Mouse (Mus musculus) heart, postnatal 36 days (tissue): ENCODE data around the gene Adh1. TPM values are rescaled to one million over a fixed set of nuclear protein-coding genes. Genes with fewer than 3 reads are reported as not detected.

Experiments
- DNase-seq, 2 experiments: peaks; one replicate each; pipeline ENCODE4 v3.0.0; 2021 to 2022
- intact Hi-C: fragments of 180-260 bp; cut with DNase I; formaldehyde crosslinking; loops from one replicate; pipeline ENCODE4 v1.15.1; 2025
- total RNA-seq, 2 experiments: library from RNA; stranded (reverse); gene quantifications; 2 replicates each; pipeline ENCODE4 v1.2.3; 2021

The Adh1 gene
- total RNA-seq, 2 experiments from 2014 or later, result 36.9 to 67.4 TPM

DNA sequence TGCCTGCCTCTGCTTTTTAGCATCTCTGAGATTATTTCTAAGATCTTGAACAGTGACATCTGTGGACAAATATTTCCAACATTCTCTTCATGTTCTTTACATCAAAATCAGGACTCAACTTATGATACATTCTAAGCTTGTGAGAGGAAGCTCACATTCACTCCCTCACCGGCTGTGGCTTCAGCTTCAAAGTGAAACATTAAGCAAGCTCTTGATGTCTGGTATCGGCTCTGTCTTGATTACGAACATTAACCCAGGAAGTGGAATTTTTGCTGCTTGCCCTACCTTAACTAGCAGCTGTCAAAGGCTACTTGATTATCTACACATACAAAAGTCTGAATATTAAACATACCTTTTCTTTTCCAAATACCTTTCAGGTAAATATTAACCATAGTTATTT lies 14.3 kb downstream of the Adh1 start:
- intact Hi-C loops, result no loop called here
- no peak for DNase-seq

GRCm38 (mm10) chr3:138282556-138282955 lies 21.8 kb downstream of the Adh1 start:
- intact Hi-C loops, result no loop called here
- no peak for DNase-seq

DNA sequence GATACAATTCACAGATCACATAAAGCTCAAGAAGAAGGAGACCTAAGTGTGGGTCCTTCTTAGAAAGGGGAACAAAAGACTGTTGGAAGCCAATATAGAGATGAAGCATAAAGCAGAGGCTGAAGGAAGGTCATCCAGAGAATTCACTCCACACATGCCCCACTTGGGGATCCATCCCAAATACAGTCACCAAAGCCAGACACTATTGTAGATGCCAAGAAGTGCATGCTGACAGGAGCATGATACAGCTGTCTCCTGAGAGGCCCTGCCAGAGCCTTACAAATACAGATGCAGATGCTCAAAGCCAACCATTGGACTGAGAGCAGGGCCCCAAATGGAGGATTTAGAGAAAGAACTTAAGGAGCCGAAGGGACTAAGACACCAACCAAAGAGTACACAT lies 23.0 kb downstream of the Adh1 start:
- intact Hi-C loops, result no loop called here
- DNase-seq, result no peak

- intact Hi-C loops, result no loop called here
- no peak for DNase-seq
Observed at GRCm38 (mm10) chr3:138285986-138286385, 25.2 kb downstream of the Adh1 start.

- intact Hi-C loops, result no loop called here
- no peak for DNase-seq
Observed at GRCm38 (mm10) chr3:138287686-138288085, 26.9 kb downstream of the Adh1 start.

DNA sequence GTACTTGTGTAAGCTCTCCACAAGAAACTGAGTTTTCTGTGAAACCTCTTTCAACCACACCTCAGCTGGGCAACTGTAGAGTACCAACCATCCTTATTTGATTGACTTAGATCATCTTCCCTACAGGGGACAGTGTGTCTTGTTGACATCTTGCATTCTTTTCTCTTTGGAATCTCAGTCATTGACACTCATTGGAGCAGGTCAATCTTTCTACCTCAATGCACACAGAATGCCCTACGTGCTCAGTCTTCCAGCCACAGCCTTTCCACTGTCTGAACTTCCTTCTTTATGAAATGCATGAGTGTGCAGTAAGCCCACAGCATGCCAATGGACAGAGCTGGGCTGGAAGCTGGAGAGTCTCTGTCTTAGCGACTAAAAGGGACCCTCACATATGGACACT lies 29.9 kb downstream of the Adh1 start:
- no peak for DNase-seq
- intact Hi-C loops, result no loop called here

- DNase-seq, result no peak
- intact Hi-C loops, result no loop called here
Observed at GRCm38 (mm10) chr3:138291529-138292117, 30.8 kb downstream of the Adh1 start.

- intact Hi-C loops, result no loop called here
- no peak for DNase-seq
Observed at GRCm38 (mm10) chr3:138293298-138293895, 32.6 kb downstream of the Adh1 start.

- intact Hi-C loops, result no loop called here
- DNase-seq, result no peak
Observed at GRCm38 (mm10) chr3:138300130-138300529, 39.3 kb downstream of the Adh1 start.

DNA sequence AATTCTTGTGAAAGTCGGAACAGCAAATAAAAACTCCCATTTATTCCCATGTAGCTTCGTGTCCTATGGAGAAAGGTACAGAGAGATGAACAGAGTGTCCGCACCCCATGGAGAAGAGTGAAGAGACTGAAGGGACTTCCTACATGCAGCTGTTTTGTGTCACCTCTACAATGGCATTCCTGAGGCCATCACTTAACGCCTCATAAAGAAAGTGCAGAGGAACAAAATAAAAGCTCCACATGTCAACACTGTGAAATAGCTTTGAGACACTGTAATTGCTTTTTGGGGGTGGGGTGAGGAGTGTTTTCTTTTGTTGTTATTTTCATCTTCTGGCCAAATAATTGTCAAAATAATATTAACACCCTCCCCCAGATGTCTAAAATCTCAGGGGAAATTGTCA lies 41.9 kb downstream of the Adh1 start:
- intact Hi-C loops, result no loop called here
- DNase-seq, result no peak

DNA sequence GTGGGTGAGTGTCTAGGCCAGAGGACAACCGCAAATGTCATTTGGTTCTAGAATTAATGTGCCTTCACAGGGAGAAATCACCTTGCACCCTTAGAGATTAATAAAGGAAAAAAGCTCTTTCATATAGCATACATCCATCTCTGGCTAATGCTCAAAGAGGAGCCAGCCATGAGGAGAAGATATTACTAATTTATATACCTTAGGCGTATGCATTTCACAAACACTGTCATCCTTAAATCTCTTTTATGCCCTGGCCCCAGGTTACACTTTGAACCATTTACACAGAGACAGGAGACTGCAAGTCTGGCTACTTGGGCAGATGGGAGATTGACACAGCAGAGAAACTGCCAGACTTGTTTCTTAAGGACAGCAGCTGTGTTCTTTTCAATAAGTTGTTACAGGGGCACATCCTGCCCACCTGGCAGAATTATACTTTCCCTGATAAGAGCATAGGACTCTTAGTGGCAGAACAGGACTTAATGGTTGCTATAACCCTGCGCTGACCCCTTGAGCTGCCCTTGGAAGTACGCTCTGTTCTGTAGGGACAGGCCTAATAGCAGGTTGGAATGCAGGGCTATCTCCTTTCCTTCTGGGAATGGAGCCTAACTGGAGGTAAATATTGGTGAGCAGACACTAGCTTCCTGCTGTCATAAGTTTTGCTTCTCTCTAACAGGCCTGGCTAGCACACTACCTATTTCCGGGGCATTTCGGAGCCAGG lies 43.1 kb downstream of the Adh1 start:
- peak in 1 of 2 experiments; percentile 11 for DNase-seq

DNA sequence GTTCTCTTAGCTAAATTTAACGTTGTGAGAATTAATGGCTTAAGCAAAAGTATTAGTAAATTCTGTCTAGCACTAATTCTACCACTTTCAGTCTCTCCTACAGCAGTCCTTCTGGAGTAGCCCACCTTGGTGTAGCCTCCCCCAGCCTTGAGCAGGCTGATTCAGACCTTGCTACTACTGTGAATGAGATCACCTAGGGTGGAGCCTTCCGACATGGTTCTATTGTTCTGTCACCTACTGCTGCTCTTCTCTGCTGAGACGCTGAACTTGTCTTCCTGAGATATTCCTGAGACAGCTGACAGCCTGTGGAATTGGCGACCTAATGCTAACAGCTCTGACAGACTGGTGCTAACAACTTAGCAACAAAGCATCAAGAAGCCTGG lies 43.7 kb downstream of the Adh1 start:
- intact Hi-C loops, result no loop called here
- DNase-seq, result no peak

More for the DNA sequence above, 43.1 kb downstream of the Adh1 start:
- intact Hi-C loops, result no loop called here

- no peak for DNase-seq
- intact Hi-C loops, result no loop called here
Observed at GRCm38 (mm10) chr3:138305486-138306289, 44.9 kb downstream of the Adh1 start.

DNA sequence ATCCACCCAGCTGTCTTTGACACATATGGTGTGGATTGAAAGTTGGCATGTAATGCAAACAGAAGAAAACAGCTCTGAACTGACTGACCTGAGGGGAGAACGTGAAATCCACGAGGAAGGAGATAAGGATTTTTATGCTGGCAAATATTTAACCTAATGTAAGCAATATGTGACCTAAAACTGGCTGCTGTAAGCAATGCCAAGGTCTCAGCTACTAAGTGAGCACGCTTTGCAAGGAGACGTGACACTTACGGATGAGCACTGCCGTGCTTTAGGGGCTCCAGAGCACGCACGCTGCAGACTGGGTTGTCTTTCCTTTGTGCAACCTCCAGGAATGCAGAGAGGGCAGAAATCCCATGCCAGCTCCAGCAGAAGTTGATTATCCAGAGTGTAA lies 45.5 kb downstream of the Adh1 start:
- no peak for DNase-seq
- intact Hi-C loops, result no loop called here

- DNase-seq, result no peak
- intact Hi-C loops, result no loop called here
Observed at GRCm38 (mm10) chr3:138309910-138310309, 49.1 kb downstream of the Adh1 start.

- DNase-seq, result no peak
- intact Hi-C loops, result no loop called here
Observed at GRCm38 (mm10) chr3:138311015-138311414, 50.2 kb downstream of the Adh1 start.

GRCm38 (mm10) chr3:138312965-138313364 lies 52.2 kb downstream of the Adh1 start, which contains the start of gene Adh6a:
TSS of gene Adh6a (plus strand) at chr3:138313286.
- intact Hi-C loops, result no loop called here

GRCm38 (mm10) chr3:138316908-138317472 lies 56.2 kb downstream of the Adh1 start:
- intact Hi-C loops, result no loop called here
- DNase-seq, result no peak

More at GRCm38 (mm10) chr3:138312965-138313364, 52.2 kb downstream of the Adh1 start, which contains the start of gene Adh6a:
- no peak for DNase-seq

DNA sequence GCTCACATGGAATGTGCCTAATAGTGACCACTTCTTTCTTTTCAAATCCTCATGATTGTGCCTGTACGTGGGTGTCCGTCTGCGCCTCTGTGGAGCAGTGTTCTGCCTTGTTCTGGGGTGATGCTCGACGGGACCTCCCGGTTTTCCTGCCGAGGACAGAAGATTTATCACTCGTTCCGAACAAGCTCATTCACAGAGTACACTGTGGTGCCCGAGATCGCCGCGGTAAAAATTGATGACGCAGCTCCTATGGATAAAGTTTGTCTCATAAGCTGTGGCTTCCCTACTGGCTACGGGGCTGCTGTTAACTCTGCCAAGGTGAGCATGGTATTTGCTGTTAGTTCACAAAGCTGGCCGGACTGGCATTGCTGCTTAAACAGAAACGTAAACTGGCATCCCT lies 64.2 kb downstream of the Adh1 start:
- intact Hi-C loops, result no loop called here
- no peak for DNase-seq

- no peak for DNase-seq
- intact Hi-C loops, result no loop called here
Observed at GRCm38 (mm10) chr3:138325466-138325865, 64.7 kb downstream of the Adh1 start.

- intact Hi-C loops, result no loop called here
- no peak for DNase-seq
Observed at GRCm38 (mm10) chr3:138333910-138334309, 73.1 kb downstream of the Adh1 start.
